Mouse (Mus musculus) forebrain, embryonic 13.5 days (tissue): Measurements from ENCODE around the gene Trim8. TPM values are rescaled to one million over a fixed set of nuclear protein-coding genes. Genes with fewer than 3 reads are reported as not detected.

Source experiments
- ATAC-seq: fragments of 200-750 bp; cut with Nextera tagmentation; 2 replicates; pipeline ENCODE4 v1.8.0; 2017
- H3K27ac ChIP-seq: fragments of 300-500 bp; sonication (generic); 2 replicates; pipeline ENCODE4 v1.5.1; 2015; ENCODE audit warnings: inconsistent platforms, mild to moderate bottlenecking, moderate library complexity
- H3K27me3 ChIP-seq: fragments of 300-500 bp; sonication (generic); 2 replicates; pipeline ENCODE4 v1.6.1; 2015; ENCODE audit warnings: mild to moderate bottlenecking, inconsistent platforms
- H3K36me3 ChIP-seq: fragments of 300-500 bp; sonication (generic); 2 replicates; pipeline ENCODE4 v1.6.1; 2015; ENCODE audit warnings: mild to moderate bottlenecking, inconsistent platforms; ENCODE audit not compliant: poor library complexity, severe bottlenecking
- H3K4me1 ChIP-seq: fragments of 300-500 bp; sonication (generic); 2 replicates; pipeline ENCODE4 v1.6.1; 2015; ENCODE audit warnings: inconsistent platforms
- H3K4me2 ChIP-seq: fragments of 300-500 bp; sonication (generic); 2 replicates; pipeline ENCODE4 v1.6.1; 2015; ENCODE audit warnings: inconsistent platforms, mild to moderate bottlenecking, moderate library complexity
- H3K4me3 ChIP-seq: fragments of 300-500 bp; sonication (generic); 2 replicates; pipeline ENCODE4 v1.5.1; 2015; ENCODE audit warnings: mild to moderate bottlenecking, inconsistent platforms
- H3K9ac ChIP-seq: fragments of 300-500 bp; sonication (generic); 2 replicates; pipeline ENCODE4 v1.6.1; 2015; ENCODE audit warnings: mild to moderate bottlenecking, inconsistent platforms
- H3K9me3 ChIP-seq: fragments of 300-500 bp; sonication (generic); replicated peaks from 2 replicates; pipeline ENCODE4 v1.6.1; 2016; ENCODE audit warnings: inconsistent platforms
- WGBS: fragments of 180-500 bp; shearing (Covaris S2); methylation state at CpG from one replicate; pipeline ENCODE4 v1.1.7; 2015; 5-methylcytosine and 5-hydroxymethylcytosine counted together
- polyA plus RNA-seq: library from polyadenylated mRNA; unstranded; fragments of >200 nt; fragmentation: Nextera tagmentation; extraction: Ambion mirVana; gene quantifications from 2 replicates; pipeline ENCODE4 v1.2.1, GENCODE M21; 2015

Gene Trim8
- polyA plus RNA-seq, result 22.5 and 22.6 TPM in 2 replicates

DNA sequence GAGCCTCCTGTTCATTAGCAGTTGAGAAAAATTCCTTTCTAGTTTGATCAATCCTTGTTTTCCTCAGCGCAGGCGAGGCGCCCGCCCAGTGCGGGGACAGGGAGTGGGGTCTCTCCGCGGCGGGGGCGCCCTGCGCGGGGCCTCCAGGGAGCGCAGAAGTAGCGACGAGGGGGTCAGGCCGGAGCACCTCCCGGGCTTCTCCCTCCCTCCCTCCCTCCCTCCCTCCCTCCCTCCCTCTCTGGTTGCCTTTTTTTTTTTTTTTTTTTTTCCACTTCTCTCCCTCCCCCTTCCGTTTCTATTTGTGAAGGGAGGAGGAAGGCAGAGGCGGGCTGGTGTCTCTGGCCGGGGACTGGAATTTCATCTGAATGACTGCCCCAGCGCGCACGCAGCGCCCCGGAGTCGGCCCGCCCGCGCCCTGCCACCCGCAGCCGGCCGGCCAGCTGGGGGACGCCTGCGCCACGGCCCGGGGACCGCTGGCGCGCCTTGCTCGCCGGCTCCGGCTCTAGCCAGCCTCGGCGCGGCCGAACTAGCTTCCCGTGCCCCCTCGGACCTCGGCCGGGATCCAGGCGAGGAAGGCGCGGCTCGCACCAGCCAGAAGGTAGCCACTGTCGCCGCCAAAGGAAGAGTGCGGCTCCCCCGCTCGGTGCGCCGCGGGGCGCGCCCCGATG is at the start of gene Trim8:
TSS of gene Trim8 (plus strand) at position 302 of the 668 bp plus-strand sequence.
- under 1% methylated on average over 30 of the region's 64 CpGs for WGBS
- Histone ChIP-seq H3K9ac (peak within 1 kb of the TSS; percentile 100), H3K36me3 (peaks cover 16% of the 10 kb centered on the region), H3K4me1 (peaks cover 35% of the 10 kb centered on the region), H3K9me3 (no peaks in the 10 kb centered on the region), H3K27me3 (no peaks in the 10 kb centered on the region), H3K4me2 (peak within 1 kb of the TSS; percentile 98), H3K4me3 (peak within 1 kb of the TSS; percentile 96), H3K27ac (peak within 1 kb of the TSS; percentile 100)
- peak; percentile 27; the same call in 1 of the 2 replicates for ATAC-seq

DNA sequence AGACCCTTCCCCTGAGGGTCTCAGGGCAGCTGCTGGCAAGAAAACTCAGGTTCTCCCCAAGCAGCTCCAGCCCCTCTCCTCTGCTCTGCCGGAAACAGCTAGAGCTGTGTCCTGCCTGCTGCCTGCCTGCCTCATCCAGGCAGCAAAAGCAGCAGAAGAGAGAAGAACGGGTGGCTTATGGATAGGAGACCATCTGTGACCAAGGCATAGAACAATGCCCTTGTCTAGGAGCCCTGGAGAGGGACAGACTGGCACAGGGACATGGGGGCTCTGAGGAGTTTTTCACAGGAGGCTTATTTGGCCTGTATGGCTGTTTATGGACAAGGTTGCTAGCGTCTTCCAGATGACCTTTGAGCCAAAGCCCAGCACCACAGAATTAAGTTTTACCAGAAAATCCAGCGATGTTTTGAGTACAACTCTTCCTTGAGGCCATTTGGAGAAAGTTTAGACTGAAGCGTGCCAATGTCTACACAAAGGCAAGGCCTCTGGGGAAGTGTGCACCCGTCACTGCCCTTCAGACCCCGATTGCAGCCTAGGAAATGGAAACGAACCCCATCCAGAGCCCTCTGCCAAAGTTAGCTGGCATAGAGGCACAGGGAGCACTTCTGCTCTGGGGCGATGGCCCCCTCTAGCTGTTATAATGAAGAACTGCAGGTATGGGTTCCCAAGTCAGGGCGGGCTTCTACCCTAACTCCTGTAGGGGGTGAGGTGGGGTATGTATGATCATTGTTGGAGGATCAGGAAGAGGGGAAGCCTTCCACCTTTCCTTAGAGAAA is 49.3 kb upstream of the Trim8 start:
- H3K4me1 ChIP-seq, result peaks cover 21% of the 10 kb centered on the region
- peak; percentile 68 for ATAC-seq
- no peaks in the 10 kb centered on the region for H3K9me3 ChIP-seq
- no peak overlapping the region for H3K9ac ChIP-seq
- no peak overlapping the region for H3K4me3 ChIP-seq
- 38% methylated on average over 10 of the region's 10 CpGs for WGBS
- peak overlapping the region; percentile 19; the same call in 1 of the 2 replicates for H3K27ac ChIP-seq
- H3K4me2 ChIP-seq, result no peak overlapping the region
- no peaks in the 10 kb centered on the region for H3K27me3 ChIP-seq
- H3K36me3 ChIP-seq, result peaks cover 42% of the 10 kb centered on the region

DNA sequence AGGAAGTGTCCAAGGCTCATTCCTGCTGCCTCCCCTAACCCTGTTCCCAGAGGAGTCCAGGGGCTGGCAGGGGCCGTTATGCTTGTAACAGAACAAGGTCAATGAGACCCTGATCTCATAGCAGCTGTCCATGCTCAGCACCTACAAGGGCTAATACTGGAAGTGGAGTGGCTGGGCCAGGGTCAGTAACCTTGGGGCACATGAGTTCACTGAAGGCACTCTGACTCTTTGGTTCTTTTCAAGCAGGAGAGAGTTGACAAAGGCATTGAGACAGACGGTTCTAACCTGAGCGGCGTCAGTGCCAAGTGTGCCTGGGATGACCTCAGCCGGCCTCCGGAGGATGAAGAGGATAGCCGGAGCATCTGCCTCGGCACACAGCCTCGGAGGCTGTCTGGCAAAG is 48.6 kb upstream of the Trim8 start:
- H3K9ac ChIP-seq, result no peak overlapping the region
- no peaks in the 10 kb centered on the region for H3K9me3 ChIP-seq
- 91% methylated on average over 9 of the region's 9 CpGs for WGBS
- no peaks in the 10 kb centered on the region for H3K27me3 ChIP-seq
- peaks cover 49% of the 10 kb centered on the region for H3K36me3 ChIP-seq
- no peak overlapping the region for H3K4me3 ChIP-seq
- H3K4me2 ChIP-seq, result no peak overlapping the region
- ATAC-seq, result 0 out of 2 replicates have a peak, but pooled peaks have one; percentile 19
- H3K27ac ChIP-seq, result no peak overlapping the region
- H3K4me1 ChIP-seq, result peaks cover 14% of the 10 kb centered on the region

DNA sequence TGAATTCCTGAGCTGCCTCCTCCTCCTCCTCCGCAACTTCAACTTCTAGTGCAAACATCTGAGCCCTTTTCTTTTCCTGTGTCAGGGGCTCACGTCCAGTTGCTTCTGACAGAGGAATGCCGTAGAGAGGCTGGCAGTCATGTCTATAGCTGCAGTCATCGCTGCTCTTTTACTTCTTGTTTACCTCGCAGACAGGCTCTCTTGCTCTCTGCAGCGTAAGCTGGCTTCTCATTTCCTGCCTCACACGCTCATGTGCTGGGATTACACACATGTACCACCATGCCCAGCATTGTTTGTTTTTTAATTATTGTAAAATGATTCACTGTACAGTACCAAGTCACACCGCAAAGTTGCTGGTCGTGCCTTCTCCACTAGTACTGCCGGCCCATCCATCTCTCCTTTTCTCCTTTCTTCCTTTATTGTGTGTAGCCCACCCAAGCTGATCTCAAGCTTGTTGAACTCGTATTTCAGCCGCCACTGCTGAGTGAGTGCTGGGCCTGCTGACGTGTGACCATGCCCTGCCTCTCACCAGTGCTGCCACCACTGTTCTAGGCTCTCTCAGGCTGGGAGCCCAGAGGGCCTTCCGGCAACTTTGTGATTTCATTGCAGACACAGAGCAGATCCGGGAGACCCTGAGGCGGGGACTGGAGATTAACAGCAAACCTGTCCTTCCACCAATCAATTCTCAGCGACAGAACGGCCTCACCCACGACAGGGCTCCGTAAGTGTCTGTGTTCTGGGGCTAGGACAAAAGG is 47.2 kb upstream of the Trim8 start:
- no peak overlapping the region for H3K27ac ChIP-seq
- peaks cover 9% of the 10 kb centered on the region; the same call in 1 of the 2 replicates for H3K4me1 ChIP-seq
- ATAC-seq, result no peak
- peaks cover 61% of the 10 kb centered on the region for H3K36me3 ChIP-seq
- H3K4me2 ChIP-seq, result no peak overlapping the region
- H3K9me3 ChIP-seq, result no peaks in the 10 kb centered on the region
- no peaks in the 10 kb centered on the region for H3K27me3 ChIP-seq
- no peak overlapping the region for H3K4me3 ChIP-seq
- 85% methylated on average over 20 of the region's 20 CpGs for WGBS
- no peak overlapping the region for H3K9ac ChIP-seq

DNA sequence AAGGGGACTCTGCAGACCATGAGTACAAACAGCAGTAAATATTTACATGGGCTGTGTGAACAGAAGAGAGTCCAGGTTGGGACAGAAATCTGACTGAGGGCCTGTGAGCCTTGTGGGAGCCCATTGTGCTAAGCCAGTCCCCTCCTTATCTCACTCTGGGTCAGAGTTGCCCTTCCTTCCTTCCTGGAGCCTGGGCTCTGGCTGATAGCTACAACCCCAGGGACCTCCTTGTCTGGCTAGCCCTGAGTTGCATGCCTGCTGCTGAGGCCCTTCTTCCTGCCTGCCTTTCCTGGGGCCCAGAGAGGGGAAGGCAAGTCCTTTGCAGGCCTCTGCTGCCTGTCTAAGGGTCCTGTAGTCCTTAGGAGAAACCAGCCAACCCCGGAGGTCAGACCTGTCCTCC is 46.5 kb upstream of the Trim8 start:
- Histone ChIP-seq H3K27me3 (no peaks in the 10 kb centered on the region), H3K4me2 (no peak overlapping the region), H3K9me3 (no peaks in the 10 kb centered on the region), H3K9ac (peak overlapping the region; percentile 30; the same call in 1 of the 2 replicates), H3K4me1 (peaks cover 9% of the 10 kb centered on the region; the same call in 1 of the 2 replicates), H3K27ac (no peak overlapping the region), H3K36me3 (peaks cover 69% of the 10 kb centered on the region), H3K4me3 (no peak overlapping the region)
- 80% methylated on average over 1 of the region's 1 CpGs for WGBS
- ATAC-seq, result no peak

DNA sequence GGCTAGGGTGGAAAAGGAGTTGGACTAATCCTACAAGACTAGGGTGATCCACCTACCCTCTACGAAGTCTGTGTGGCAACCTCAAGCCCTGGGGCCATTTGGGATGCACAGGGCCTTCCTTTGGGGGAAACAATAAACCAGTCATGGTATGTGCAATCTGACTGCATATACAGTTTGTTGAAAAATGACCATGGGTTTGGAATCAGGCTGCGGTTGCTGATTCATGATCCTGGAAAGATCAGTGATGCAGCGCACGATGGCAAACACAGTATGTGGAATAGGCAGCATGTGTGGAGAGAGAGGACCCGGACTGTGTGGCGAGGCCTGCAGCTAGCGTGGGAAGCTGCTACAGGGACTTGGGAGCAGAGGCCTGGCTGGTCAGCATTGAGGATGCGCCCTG is 45.9 kb upstream of the Trim8 start:
- peak overlapping the region; percentile 31 for H3K9ac ChIP-seq
- peaks cover 9% of the 10 kb centered on the region; the same call in 1 of the 2 replicates for H3K4me1 ChIP-seq
- H3K4me2 ChIP-seq, result no peak overlapping the region
- 0 out of 2 replicates have a peak overlapping the region, but pooled peaks have one; percentile 19 for H3K27ac ChIP-seq
- 93% methylated on average over 8 of the region's 8 CpGs for WGBS
- no peak for ATAC-seq
- H3K9me3 ChIP-seq, result no peaks in the 10 kb centered on the region
- H3K4me3 ChIP-seq, result no peak overlapping the region
- H3K27me3 ChIP-seq, result no peaks in the 10 kb centered on the region
- H3K36me3 ChIP-seq, result peaks cover 73% of the 10 kb centered on the region

DNA sequence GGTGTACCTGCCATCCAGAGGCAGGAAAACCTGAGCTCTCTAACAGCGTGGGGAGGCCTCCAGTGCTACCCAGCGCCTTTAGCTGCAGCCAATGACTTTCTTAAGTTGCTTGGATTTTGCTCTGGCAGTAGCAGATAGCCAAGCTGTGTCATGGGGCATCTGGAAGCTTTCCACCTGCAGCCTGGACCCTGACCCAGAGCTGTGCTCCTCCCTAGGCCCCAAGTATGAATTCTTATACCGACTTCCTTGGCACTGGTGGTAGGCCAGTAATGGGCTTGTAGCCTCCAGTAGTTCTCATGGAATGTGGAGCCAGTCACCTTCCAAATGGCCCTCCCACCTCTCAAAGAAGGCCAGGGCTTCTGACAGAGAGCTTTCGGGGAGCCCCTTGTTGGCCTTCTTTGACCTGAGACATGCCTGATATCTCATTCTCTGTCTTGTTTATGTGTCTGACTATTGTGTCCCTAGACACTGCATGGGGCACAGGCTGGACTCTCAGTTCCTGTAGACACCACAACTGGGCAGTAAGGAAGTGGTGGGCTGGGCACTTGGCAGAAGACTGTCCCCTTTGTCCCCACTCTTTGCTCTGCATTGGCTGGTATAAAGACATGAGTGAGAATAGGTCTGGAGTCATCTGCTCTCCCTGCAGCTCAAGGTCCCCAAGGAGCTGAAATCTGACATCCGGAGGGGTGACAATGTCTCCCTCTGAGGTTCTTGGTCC is 45.3 kb upstream of the Trim8 start:
- Histone ChIP-seq H3K9me3 (no peaks in the 10 kb centered on the region), H3K9ac (peak overlapping the region; percentile 31; the same call in 1 of the 2 replicates), H3K4me1 (peaks cover 9% of the 10 kb centered on the region; the same call in 1 of the 2 replicates), H3K27me3 (no peaks in the 10 kb centered on the region), H3K4me3 (no peak overlapping the region), H3K4me2 (no peak overlapping the region), H3K27ac (peak overlapping the region; percentile 19; the same call in 1 of the 2 replicates), H3K36me3 (peaks cover 76% of the 10 kb centered on the region)
- no peak for ATAC-seq
- WGBS, result 90% methylated on average over 5 of the region's 5 CpGs

DNA sequence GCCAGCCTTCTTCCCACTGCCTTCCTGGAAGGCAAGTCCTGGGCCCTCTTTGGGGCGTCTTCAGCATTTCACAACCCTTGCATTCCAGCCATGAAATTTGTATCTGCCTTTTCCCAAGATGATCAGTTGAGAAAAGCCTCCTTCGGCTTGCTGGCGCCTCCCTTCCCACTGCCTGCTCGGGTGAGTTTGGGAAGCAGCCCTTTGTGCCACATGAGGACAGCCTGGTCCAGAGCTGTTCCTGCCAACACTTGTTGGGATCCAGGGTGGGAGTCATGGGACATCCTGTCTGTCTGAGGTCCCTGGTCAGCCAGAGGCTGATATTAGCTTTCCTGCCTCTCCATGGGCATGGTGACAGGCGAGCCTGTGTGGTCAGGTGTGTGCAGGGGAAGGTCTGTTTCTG is 43.7 kb upstream of the Trim8 start:
- H3K9me3 ChIP-seq, result no peaks in the 10 kb centered on the region
- H3K4me1 ChIP-seq, result no peaks in the 10 kb centered on the region
- no peak overlapping the region for H3K4me3 ChIP-seq
- no peak overlapping the region; the same call in 1 of the 2 replicates for H3K9ac ChIP-seq
- H3K27me3 ChIP-seq, result no peaks in the 10 kb centered on the region
- 91% methylated on average over 5 of the region's 5 CpGs for WGBS
- ATAC-seq, result no peak
- H3K27ac ChIP-seq, result no peak overlapping the region
- no peak overlapping the region for H3K4me2 ChIP-seq
- H3K36me3 ChIP-seq, result peaks cover 87% of the 10 kb centered on the region

DNA sequence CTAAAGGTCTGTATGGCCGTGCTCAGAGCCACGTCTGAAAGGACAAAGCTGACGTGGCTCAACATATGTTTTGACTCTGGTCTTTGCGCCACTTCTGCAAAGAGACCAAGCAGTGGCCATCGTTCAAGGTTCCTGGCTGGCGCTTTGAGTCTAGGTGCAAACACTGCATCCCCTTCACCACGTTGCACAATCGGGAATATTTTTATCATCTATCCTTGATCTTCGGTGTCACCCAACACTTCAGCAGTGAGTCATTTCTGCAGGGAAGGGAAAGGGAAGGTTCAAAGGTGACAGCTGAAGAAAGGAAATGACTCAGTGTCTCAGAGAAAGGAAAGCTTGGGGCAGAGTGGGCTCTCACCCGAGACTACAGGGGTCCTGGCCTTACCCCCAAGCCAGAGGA is 42.2 kb upstream of the Trim8 start:
- 91% methylated on average over 10 of the region's 10 CpGs for WGBS

DNA sequence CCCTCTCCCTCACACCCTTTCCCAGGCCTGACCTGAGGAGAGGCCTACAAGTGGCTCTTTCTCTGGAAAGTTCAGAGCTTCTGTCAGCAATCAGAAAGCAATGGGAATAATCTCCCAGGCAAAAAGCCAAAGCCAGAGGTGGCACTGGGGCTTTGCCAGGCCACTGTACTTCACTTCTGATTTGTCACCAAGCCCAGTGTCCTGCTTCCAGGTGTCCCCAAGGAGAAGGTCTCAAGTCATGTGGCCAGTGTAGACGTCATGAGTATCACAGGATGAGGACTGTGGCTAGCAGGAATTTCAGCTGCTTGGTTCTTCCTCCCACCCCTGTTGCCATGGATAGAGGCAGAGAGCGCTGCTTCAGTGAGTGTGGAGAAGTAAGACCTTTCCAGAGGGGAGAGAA is 41.6 kb upstream of the Trim8 start:
- no peak for ATAC-seq
- 88% methylated on average over 2 of the region's 2 CpGs for WGBS

More for the DNA sequence above, 42.2 kb upstream of the Trim8 start:
- Histone ChIP-seq H3K27me3 (no peaks in the 10 kb centered on the region), H3K9ac (no peak overlapping the region), H3K27ac (no peak overlapping the region), H3K36me3 (peaks cover 80% of the 10 kb centered on the region), H3K9me3 (no peaks in the 10 kb centered on the region; the same call in 1 of the 2 replicates), H3K4me2 (no peak overlapping the region), H3K4me1 (no peaks in the 10 kb centered on the region), H3K4me3 (no peak overlapping the region)
- ATAC-seq, result no peak

DNA sequence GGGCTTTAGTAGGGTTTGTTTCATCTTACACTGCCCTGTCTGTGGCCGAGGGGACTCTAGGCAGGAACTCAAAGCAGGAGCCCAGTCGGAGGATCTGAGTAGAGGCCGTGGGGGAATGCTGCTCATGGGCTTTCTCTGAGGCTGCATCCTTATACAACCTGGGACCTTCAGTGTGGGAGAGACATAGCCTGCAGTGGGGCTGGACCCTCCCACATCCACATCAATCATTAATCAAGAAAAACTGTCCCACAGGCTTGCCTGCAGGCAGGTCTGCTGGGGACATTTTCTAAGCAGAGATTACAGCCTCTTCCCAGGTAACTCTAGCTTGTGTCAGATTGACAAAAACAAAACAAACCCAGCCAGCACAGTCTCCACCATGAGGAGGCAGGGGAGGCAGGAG is 38.9 kb upstream of the Trim8 start:
- Histone ChIP-seq H3K9me3 (no peaks in the 10 kb centered on the region; the same call in 1 of the 2 replicates), H3K27me3 (no peaks in the 10 kb centered on the region), H3K4me1 (no peaks in the 10 kb centered on the region), H3K4me2 (no peak overlapping the region), H3K27ac (peak overlapping the region; percentile 19; the same call in 1 of the 2 replicates), H3K9ac (no peak overlapping the region), H3K36me3 (peaks cover 57% of the 10 kb centered on the region), H3K4me3 (no peak overlapping the region)
- WGBS, result 93% methylated on average over 3 of the region's 3 CpGs
- ATAC-seq, result no peak

More for the DNA sequence above, 41.6 kb upstream of the Trim8 start:
- Histone ChIP-seq H3K4me3 (no peak overlapping the region), H3K4me1 (no peaks in the 10 kb centered on the region), H3K4me2 (no peak overlapping the region), H3K9me3 (no peaks in the 10 kb centered on the region; the same call in 1 of the 2 replicates), H3K9ac (no peak overlapping the region), H3K27me3 (no peaks in the 10 kb centered on the region), H3K27ac (no peak overlapping the region), H3K36me3 (peaks cover 74% of the 10 kb centered on the region)
